Mouse (Mus musculus) left cerebral cortex, postnatal 14 days (tissue): ENCODE results near the gene Acot2. TPM values are rescaled to one million over a fixed set of nuclear protein-coding genes. Genes with fewer than 3 reads are reported as not detected.
A peak's percentile ranks its signal among the peaks of the same experiment; 100 is the strongest.
"Not testable (repeated sequence)": the region's sequence is repeated elsewhere in the genome, so short reads cannot be mapped to it uniquely, and the experiment has no call there.

Experiments
- DNase-seq, 2 experiments: peaks; one replicate each; pipeline ENCODE4 v3.0.0; 2021 to 2022; ENCODE audit warnings: low spot score in 2 of 2, mixed read lengths in 1 of 2
- intact Hi-C: fragments of 180-260 bp; cut with DNase I; formaldehyde crosslinking; loops from one replicate; pipeline ENCODE4 v1.15.1; 2025
- total RNA-seq, 2 experiments: library from RNA; stranded (reverse); gene quantifications; 2 replicates each; pipeline ENCODE4 v1.2.3; 2021

Gene Acot2
- total RNA-seq, 2 experiments from 2014 or later, result 8.9 to 10.5 TPM

DNA sequence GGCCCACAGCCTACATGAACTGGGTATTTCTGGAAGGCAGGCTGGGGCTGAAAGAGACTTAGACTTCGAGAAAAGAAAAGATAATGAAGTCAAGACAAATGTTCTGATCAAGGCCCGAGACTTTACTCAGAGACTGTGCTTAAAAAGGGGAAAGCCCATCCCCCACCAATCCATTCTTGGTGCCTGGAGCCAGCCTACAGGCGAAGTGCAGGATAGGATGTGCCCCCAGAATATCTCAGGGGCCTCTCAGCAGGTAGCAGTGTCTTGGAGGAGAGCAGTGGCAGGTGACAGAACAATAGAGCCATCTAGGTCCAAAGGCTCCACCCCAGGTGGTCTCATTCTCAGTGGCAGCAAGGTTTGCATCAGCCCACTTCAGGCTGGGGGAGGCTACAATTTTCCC is 40.7 kb downstream of the Acot2 start:
- DNase-seq, intact Hi-C loops: not testable (repeated sequence)

DNA sequence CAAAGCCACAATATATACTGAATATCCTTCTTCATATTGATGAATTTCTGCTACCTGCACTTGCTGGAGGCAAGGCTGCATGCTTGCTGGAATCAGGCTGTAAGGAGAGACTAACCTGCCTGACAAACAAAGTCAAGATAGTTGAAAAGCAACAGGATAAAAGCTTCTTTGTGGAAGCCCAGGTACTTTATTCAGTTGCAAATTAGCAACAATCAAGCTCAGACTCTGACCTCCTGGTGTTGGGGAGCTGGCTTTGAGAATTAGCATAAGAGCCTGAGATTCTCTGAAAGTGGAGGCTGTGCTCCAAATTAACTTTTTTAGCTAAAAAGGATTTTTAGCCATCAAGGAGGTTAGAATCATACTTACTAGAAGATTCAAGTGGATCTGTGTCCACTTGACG is 41.4 kb downstream of the Acot2 start:
- DNase-seq, intact Hi-C loops: not testable (repeated sequence)

DNA sequence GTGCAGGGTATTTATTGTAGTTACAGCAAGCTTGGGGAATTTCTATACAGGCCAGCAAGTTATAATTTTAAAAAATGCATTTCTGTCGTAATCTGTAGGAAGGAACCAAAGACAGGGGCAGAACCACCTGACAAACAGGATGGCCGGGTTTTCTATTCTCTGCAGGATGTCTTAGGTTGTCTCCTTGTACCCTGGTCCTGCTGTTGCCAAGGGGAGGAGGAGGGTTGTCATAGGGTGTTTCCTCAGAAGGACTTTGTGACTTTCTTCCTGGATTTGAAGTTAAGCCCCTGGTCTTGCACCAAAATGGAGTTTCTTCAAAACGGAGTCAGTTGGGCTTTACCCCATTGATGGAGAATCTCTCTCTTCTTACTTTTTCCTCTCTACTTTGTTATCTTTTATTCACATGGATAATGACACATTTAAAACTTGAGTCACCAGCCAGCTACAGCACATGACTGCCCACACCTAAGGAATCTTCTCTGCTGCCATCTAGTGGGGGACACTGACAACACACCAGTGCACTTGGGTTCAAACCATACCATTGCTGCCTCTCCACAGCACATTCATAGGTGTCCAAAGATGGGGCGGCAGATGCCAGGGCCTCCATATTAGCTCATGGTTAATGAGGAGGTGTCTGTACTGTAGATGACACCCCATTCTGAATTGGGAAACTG is 43.1 kb downstream of the Acot2 start:
- DNase-seq, result peak; percentile 79 to 85
- intact Hi-C loops, result loop anchor here (2.0 kb wide), 1 partner anchor 58 kb away; no protein-coding TSS in a partner anchor

DNA sequence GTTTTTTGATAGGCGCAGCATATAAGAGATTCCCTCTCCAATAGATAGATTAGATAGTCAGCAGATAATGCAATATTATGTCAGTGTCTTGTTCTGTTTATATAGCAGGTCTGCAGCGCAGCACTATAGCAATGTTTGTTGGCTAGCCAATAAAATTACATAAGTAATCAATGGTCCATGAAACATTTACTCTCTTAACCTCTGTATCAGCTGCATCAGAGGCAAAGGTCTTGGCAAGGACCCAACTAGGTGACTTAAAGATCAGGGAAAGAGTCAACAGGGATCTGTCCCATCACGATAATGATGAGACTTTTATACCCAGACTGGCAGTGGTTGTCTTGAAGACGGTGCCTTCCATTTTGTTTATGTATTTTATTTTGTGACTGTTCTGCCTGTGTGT is 45.2 kb downstream of the Acot2 start:
- intact Hi-C loops, result no loop called here

GRCm38 (mm10) chr12:84033302-84033701 is 45.6 kb downstream of the Acot2 start:
- DNase-seq, intact Hi-C loops: not testable (repeated sequence)

More for the DNA sequence above, 45.2 kb downstream of the Acot2 start:
- no peak for DNase-seq

DNA sequence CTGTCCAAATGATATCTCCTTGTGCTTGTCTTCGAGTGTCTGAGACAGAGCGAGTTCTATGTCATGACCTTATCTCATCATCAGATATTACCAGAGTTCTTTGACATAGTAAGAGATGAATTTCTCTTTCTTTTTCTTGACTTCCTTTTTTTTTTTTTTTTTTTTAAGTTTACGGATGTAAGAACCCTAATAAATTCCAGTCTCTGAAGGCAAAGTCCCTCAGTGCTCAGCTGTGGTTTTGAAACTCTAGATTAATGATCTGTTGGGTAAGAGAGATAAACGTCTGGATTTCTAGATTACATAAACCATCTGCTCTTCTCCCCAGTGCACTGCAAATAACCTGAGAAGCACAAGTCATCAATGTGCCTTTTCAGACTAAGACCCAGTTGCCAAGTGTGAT is 46.4 kb downstream of the Acot2 start:
- DNase-seq, result no peak
- intact Hi-C loops, result no loop called here

GRCm38 (mm10) chr12:84038241-84038640 is 50.6 kb downstream of the Acot2 start, which contains the start of gene Acot4:
Gene Acot4, plus strand, starts transcription at chr12:84038379.
- intact Hi-C loops, DNase-seq: not testable (repeated sequence)

DNA sequence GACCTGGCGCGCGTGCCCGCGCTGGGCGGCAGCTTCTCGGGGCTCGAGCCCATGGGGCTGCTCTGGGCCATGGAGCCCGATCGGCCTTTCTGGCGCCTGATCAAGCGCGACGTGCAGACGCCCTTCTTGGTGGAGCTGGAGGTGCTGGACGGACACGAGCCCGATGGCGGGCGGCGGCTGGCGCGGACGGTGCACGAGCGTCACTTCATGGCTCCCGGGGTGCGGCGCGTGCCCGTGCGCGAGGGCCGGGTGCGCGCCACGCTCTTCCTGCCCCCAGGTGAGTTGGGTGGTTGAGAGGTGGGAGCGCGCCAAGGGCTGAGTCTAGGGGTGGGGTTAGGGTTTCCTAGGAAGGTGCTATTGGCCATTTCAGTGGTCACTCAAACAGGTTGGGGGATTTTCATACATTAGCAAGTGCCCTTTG is 51.0 kb downstream of the Acot2 start, which contains the start of gene Gm49366:
Gm49366 (plus strand) TSS at position 245 of the 421 bp plus-strand sequence.
- peak in 1 of 2 experiments; percentile 19 for DNase-seq
- intact Hi-C loops, result not testable (repeated sequence)

DNA sequence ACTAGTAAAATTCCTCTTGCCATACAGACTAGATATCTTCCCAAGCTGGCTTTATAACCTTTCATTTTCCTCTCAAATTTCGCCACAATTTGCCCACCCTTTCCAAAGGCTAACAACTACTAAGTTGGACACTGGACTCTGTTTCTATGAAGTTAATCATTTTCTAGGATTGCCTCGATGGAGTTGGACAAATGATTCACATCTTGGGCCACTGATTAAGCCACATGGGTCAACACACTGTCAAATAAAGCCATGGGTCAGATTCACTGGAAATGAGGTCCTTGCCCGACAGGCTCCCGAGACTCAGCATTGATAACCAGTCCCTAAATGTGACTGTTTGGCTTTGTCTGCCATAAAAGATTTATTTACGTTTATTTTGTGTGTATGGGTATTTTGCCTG is 54.6 kb downstream of the Acot2 start:
- no peak for DNase-seq
- intact Hi-C loops, result no loop called here

Other genes starting within 250 kb of the Acot2 start
- 10 to 100 TPM; 14.4 TPM for gene Papln, start 224.2 kb upstream of the Acot2 start, total RNA-seq
- gene Numb, start 65.9 kb upstream of the Acot2 start, total RNA-seq, result 10 to 100 TPM; 53.9 to 65.2 TPM
- gene Riox1, start 37.3 kb upstream of the Acot2 start, total RNA-seq, result 10 to 100 TPM; 15.5 to 17.8 TPM
- gene Heatr4, start 3.0 kb upstream of the Acot2 start, total RNA-seq, result under 1 TPM; 0.11 to 0.15 TPM
- 10 to 100 TPM; 10.4 to 17.0 TPM for gene Acot1, start 21.6 kb downstream of the Acot2 start, total RNA-seq
- gene Acot4, start 50.5 kb downstream of the Acot2 start, total RNA-seq, result 1 to 10 TPM; 2.5 to 2.9 TPM
- gene Gm49366, start 51.1 kb downstream of the Acot2 start, total RNA-seq, result not detected
- gene Acot3, start 64.3 kb downstream of the Acot2 start, total RNA-seq, result 1 to 10 TPM; 2.1 to 2.3 TPM
- gene Acot5, start 81.5 kb downstream of the Acot2 start, total RNA-seq, result 1 to 10 TPM; 5.1 to 5.3 TPM
- gene Acot6, start 112.8 kb downstream of the Acot2 start, total RNA-seq, result 1 to 10 TPM; 3.1 to 3.2 TPM
- gene Dnal1, start 126.5 kb downstream of the Acot2 start, total RNA-seq, result 100 to 1,000 TPM; 102 to 106 TPM
- 1 to 10 TPM; 5.8 to 6.8 TPM for gene Pnma1, start 160.6 kb downstream of the Acot2 start, total RNA-seq
- 10 to 100 TPM; 12.6 to 18.6 TPM for gene Elmsan1, start 231.0 kb downstream of the Acot2 start, total RNA-seq